Mouse (Mus musculus) adrenal gland, postnatal 25 days (tissue): ENCODE data around the gene Zfp451. TPM values are rescaled to one million over a fixed set of nuclear protein-coding genes. Genes with fewer than 3 reads are reported as not detected.

Source experiments
- DNase-seq: peaks from one replicate; pipeline ENCODE4 v3.0.0; 2021; ENCODE audit warnings: mixed read lengths
- total RNA-seq: library from RNA; stranded (reverse); gene quantifications from 2 replicates; pipeline ENCODE4 v1.2.3, GENCODE M21; 2021

Gene Zfp451
- total RNA-seq, 1 experiment from 2014 or later, result 42.6 TPM

DNA sequence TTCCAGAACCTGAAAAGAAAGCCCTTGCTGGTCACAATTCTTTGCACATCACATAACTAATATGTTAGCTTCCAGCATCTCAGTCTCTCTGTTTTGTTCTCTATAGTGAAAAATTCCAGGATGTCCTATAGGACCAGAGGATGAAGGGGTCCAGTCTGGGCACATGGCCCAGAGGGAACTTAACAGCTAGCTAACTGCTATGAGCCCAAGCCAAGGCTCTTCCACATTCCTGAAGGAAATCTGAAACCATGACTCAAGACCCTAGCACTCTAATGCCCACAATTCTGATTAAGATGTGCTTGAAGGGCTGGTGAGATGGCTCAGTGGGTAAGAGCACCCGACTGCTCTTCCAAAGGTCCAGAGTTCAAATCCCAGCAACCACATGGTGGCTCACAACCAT lies 96.8 kb downstream of the Zfp451 start:
- no peak for DNase-seq

DNA sequence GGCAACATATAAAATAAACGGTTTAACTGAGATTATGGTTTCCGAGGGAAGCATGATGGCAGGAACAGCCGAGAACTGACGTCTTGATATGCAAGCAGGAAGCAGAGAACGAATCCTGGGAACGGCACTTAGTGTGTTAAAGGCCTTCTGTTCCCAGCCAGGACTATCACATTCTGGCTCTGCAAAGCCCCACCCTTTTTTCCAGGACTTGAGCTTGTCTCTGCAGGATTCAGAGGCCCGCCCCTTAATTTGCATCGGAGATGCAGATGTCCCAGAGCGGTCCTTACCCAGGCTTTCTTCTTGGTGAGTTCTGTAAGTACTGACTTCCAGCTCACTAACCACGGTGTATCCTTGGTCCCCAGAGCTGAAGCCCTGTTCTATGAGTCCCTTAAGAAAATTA lies 99.6 kb downstream of the Zfp451 start:
- no peak for DNase-seq

DNA sequence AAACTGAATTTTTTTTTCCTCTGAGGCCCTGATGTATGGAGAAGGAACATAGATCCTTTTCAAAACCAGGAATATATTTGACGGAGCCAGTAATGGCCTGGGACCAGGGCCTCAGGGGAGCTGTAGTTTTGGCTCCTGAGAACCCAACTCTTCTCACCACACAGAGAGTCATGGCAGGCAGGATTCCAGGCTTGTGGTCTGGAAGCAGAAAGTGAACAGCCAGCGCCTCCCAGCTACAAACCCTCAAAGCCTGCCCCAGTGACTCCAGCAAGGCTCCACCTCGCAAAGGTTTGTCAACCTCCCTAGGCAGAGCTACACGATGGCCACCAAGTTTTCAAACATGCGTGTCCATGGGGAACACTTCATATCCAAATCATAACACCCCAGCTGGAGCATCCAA lies 102.4 kb downstream of the Zfp451 start:
- no peak for DNase-seq

Other genes starting within 250 kb of the Zfp451 start
- gene Prim2, start 144.8 kb downstream of the Zfp451 start, total RNA-seq, result 7.4 and 8.0 TPM in 2 replicates
- gene Rab23, start 94.7 kb downstream of the Zfp451 start, total RNA-seq, result 11.0 and 17.6 TPM in 2 replicates
- 14.0 and 16.4 TPM in 2 replicates for gene Bag2, start 56.8 kb downstream of the Zfp451 start, total RNA-seq
- gene Bend6, start 93.2 kb upstream of the Zfp451 start, total RNA-seq, result 0.82 and 2.9 TPM in 2 replicates
- 134 and 152 TPM in 2 replicates for gene Dst, start 93.6 kb upstream of the Zfp451 start, total RNA-seq